Mouse (Mus musculus) fat pad, adult 2 months (tissue): ENCODE measurements around the gene Zbtb20.

ENCODE experiments used
- DNase-seq: peaks from one replicate; pipeline ENCODE4 v3.0.0-alpha.2; 2011; ENCODE audit warnings: low read depth, low spot score; ENCODE audit errors: extremely low read depth

Gene Zbtb20

GRCm38 (mm10) chr16:43286783-43287383 lies 411.2 kb downstream of the Zbtb20 start:
- no peak for DNase-seq

GRCm38 (mm10) chr16:43291423-43291822 lies 415.7 kb downstream of the Zbtb20 start:
- no peak for DNase-seq

- no peak for DNase-seq
These were observed 422.4 kb downstream of the Zbtb20 start for GRCm38 (mm10) chr16:43297953-43298596.

GRCm38 (mm10) chr16:43300420-43300819 lies 424.7 kb downstream of the Zbtb20 start:
- DNase-seq, result no peak

- no peak for DNase-seq
These were observed 426.5 kb downstream of the Zbtb20 start for GRCm38 (mm10) chr16:43302171-43302570.

- peak; percentile 31 for DNase-seq
These were observed 427.8 kb downstream of the Zbtb20 start for GRCm38 (mm10) chr16:43303245-43304197.

GRCm38 (mm10) chr16:43309968-43310431 lies 434.3 kb downstream of the Zbtb20 start:
- no peak for DNase-seq

- DNase-seq, result peak; percentile 30
These were observed 448.3 kb downstream of the Zbtb20 start for GRCm38 (mm10) chr16:43324009-43324408.

- DNase-seq, result no peak
These were observed 452.5 kb downstream of the Zbtb20 start for GRCm38 (mm10) chr16:43328221-43328620.

- DNase-seq, result no peak
These were observed 454.5 kb downstream of the Zbtb20 start for GRCm38 (mm10) chr16:43330206-43330605.

- no peak for DNase-seq
These were observed 455.8 kb downstream of the Zbtb20 start for GRCm38 (mm10) chr16:43331440-43331839.

GRCm38 (mm10) chr16:43332734-43333133 lies 457.1 kb downstream of the Zbtb20 start:
- DNase-seq, result no peak

GRCm38 (mm10) chr16:43333265-43333664 lies 457.6 kb downstream of the Zbtb20 start:
- DNase-seq, result no peak

GRCm38 (mm10) chr16:43334411-43335150 lies 458.9 kb downstream of the Zbtb20 start:
- DNase-seq, result no peak

- DNase-seq, result no peak
These were observed 459.6 kb downstream of the Zbtb20 start for GRCm38 (mm10) chr16:43335151-43335823.

GRCm38 (mm10) chr16:43335824-43336215 lies 460.1 kb downstream of the Zbtb20 start:
- DNase-seq, result no peak

- DNase-seq, result no peak
These were observed 465.0 kb downstream of the Zbtb20 start for GRCm38 (mm10) chr16:43340712-43341111.

GRCm38 (mm10) chr16:43341916-43342455 lies 466.3 kb downstream of the Zbtb20 start:
- DNase-seq, result no peak

- DNase-seq, result no peak
These were observed 470.4 kb downstream of the Zbtb20 start for GRCm38 (mm10) chr16:43346094-43346493.
